Mouse (Mus musculus): ENCODE measurements around the gene Senp6. TPM values are rescaled to one million over a fixed set of nuclear protein-coding genes. Genes with fewer than 3 reads are reported as not detected.
"Not testable (repeated sequence)": the region's sequence is repeated elsewhere in the genome, so short reads cannot be mapped to it uniquely, and the experiment has no call there.

Gene Senp6
- polyA plus RNA-seq, 1 experiment from 2014 or later = 16.6 TPM

DNA sequence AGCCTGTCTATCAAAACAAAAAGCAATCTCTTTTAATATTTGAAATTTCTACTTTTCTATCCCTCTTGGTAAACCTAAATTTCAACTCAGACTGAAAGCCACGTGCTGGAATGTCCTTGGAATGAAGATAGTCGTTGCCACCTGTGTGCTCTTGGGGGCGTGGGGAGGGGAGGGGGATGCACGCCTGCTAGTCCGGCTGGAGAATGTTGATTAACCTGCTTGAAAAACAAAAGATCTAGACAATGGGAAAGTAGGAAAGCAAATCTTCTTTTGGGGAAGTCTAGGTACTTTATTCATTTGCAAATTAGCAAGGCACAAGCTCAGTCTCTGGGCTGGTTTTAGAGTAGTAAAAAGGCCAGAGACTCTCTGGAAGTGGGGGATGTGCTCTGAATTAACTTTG, 17.4 kb upstream of the Senp6 start:
- H3K27ac ChIP-seq; H3K36me3 ChIP-seq; H3K27me3 ChIP-seq; ATAC-seq (ENCODE audit: low read depth); H3K4me2 ChIP-seq; H3K4me3 ChIP-seq (replicated peaks); H3K9ac ChIP-seq; H3K9me3 ChIP-seq (replicated peaks); H3K4me1 ChIP-seq (replicated peaks); DNase-seq: not testable (repeated sequence)
- whole genome bisulfite sequencing (ENCODE audit: insufficient replicate concordance) = 54% methylated on average over 5 of the region's 5 CpGs

DNA sequence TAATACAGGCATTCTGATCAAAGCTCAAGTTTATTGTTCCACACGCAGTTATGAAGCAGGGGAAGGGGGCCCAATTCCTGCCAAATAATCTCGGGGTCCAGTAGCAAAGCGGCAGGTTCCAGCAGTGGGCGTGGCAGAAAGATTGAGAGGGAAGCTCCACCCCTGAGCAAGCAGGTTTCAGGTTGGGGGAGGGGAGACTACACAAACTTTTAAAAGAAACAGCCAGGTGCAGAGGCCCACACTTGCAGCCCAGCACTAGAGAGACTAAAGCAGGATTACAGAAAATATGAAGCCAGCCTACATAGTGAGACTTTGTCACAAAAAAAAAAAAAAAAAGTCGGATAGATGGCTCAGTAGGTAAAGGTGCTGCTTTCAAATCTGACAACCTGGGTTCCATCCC, 13.8 kb upstream of the Senp6 start:
- WGBS (ENCODE audit: insufficient replicate concordance) = 66% methylated on average over 5 of the region's 5 CpGs
- Histone ChIP-seq H3K9me3 (replicated peaks) (no peaks in the 10 kb centered on the region), H3K36me3 (no peaks in the 10 kb centered on the region), H3K4me2 (no peak overlapping the region), H3K27me3 (no peaks in the 10 kb centered on the region), H3K4me1 (replicated peaks) (no peaks in the 10 kb centered on the region), H3K27ac (no peak overlapping the region), H3K4me3 (replicated peaks) (no peak overlapping the region), H3K9ac (no peak overlapping the region)
- DNase-seq (no peak), ATAC-seq (ENCODE audit: low read depth) (no peak)

DNA sequence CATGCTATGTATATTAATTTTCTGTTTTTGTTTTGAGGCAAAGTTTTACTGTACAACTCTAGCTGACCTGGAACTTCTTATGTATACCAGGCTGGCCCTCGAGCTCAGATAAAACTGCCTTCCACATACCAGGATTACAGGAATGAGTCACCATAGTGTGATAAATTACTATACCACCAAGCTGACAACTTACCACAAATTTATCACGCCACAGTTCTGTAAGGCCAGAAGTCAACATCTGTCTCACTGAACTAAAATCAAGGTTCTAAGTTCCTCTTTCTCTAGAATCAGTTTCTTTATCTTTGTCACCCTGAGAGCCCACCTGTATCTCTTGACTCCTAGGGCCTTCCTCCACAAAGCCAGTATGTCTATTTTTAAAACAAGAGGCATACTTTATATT, 9.0 kb upstream of the Senp6 start:
- no peak for ATAC-seq (ENCODE audit: low read depth)
- H3K36me3 ChIP-seq = no peaks in the 10 kb centered on the region

DNA sequence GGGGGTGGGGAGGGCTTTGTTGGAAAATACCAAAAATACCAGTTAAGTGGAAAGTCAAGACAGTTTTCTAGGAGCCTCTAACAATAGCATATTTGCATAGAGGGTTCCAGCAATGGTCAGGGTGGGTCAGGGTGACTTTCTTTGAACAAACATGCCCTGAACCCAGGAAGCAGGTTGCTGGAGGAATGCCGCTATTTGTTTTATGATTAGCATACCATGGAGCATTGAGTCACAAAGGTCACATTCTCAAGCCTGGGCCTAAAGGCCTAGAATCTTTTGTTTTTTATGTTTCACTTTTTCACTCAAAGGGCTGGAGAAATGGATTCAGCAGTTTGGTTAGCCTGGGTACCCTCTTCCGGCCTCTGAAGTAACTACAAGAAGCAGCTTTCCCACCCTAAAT, 1.2 kb upstream of the Senp6 start:
- not testable (repeated sequence) for DNase-seq; ATAC-seq (ENCODE audit: low read depth); H3K27ac ChIP-seq; H3K9ac ChIP-seq; H3K4me2 ChIP-seq; H3K4me3 ChIP-seq (replicated peaks); H3K27me3 ChIP-seq; H3K9me3 ChIP-seq (replicated peaks); H3K36me3 ChIP-seq
- 89% methylated on average over 2 of the region's 2 CpGs for WGBS (ENCODE audit: insufficient replicate concordance)
- H3K4me1 ChIP-seq (replicated peaks) = peaks cover 17% of the 10 kb centered on the region

More for the DNA sequence above, 9.0 kb upstream of the Senp6 start:
- 10% methylated on average over 2 of the region's 2 CpGs for WGBS (ENCODE audit: insufficient replicate concordance)
- no peak for DNase-seq
- no peak overlapping the region for H3K4me2 ChIP-seq
- H3K9me3 ChIP-seq (replicated peaks) = no peaks in the 10 kb centered on the region
- H3K4me1 ChIP-seq (replicated peaks) = no peaks in the 10 kb centered on the region
- no peak overlapping the region for H3K4me3 ChIP-seq (replicated peaks)
- no peak overlapping the region for H3K27ac ChIP-seq
- H3K27me3 ChIP-seq = no peaks in the 10 kb centered on the region
- no peak overlapping the region for H3K9ac ChIP-seq

DNA sequence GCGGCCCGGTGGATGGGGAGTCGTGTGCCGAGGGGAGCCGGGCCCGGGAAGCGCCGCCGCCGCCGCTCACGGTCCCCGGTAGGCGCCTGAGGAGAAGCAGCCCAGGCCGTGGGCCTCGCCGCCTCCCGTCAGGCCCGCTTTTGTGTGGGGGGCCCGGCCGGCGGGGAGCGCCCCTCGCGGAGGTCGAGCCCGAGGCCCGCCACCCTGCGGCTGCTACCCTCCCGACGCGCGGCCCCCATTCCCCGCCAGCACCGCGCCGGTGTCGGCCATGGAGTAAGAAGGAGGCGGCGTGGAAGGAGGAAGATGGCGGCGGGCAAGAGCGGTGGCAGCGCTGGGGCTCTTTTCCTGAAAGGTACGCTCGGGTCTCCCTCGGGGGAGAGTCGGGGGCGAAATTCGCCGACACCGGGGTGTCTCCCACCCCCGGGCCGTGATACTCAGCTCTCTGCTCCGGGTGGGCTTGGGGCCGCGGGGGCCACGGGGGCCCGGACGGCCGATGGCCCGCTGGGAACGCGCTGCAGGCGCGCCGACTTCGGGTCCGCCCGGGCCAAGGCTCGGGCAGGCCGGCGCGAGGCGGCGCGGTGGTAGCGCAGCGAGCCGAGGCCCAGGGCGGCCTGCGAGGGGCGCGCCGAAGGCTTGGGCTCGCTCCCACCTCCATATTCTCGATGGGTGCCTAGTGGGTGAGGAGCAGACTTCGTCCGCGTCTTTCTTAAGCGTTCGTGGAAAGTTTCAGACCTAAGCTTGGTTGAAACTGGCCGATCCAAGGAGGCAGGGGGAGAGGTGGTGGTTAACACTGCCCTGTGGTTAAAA, 721 bp downstream of the Senp6 start:
- ATAC-seq (ENCODE audit: low read depth) (peak; percentile 87), DNase-seq (peak; percentile 54)
- peaks cover 37% of the 10 kb centered on the region for H3K4me1 ChIP-seq (replicated peaks)
- peaks cover 10% of the 10 kb centered on the region; the same call in 1 of the 2 replicates for H3K9me3 ChIP-seq (replicated peaks)
- H3K27me3 ChIP-seq = no peaks in the 10 kb centered on the region
- H3K27ac ChIP-seq = peak overlapping the region; percentile 91
- H3K4me2 ChIP-seq = peak overlapping the region; percentile 81
- peak overlapping the region; percentile 98 for H3K4me3 ChIP-seq (replicated peaks)
- no peaks in the 10 kb centered on the region for H3K36me3 ChIP-seq
- peak overlapping the region; percentile 97 for H3K9ac ChIP-seq
- under 1% methylated on average over 80 of the region's 93 CpGs for whole genome bisulfite sequencing (ENCODE audit: insufficient replicate concordance)

DNA sequence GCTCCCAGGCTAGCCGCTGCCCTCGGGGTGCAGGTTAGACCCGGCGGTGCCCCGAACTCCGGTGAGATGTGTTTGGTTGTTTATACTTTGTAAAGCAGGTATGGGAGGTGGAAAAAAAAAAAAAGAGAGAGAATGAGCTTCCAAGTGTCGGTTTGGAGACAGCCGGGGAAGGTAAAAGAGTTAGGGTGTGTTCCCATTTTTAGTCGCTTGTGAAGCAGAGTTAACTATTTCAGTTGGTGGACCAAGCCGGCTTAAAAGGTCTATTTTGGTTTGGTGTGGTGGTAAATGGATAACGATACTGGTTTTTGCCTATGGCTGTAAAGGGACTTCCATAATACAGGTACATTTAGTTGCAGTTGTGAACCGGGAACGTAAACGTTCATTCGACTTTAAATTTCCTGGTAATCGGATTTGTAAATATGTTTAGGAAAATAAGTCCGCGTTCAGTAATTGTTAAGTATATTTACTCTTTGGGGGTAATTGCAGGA, 1.4 kb downstream of the Senp6 start:
- Histone ChIP-seq H3K27me3 (no peaks in the 10 kb centered on the region), H3K36me3 (no peaks in the 10 kb centered on the region), H3K4me1 (replicated peaks) (peaks cover 43% of the 10 kb centered on the region), H3K27ac (peak overlapping the region; percentile 91), H3K9ac (peak overlapping the region; percentile 97), H3K4me3 (replicated peaks) (peak overlapping the region; percentile 98), H3K4me2 (peak overlapping the region; percentile 81), H3K9me3 (replicated peaks) (peaks cover 10% of the 10 kb centered on the region; the same call in 1 of the 2 replicates)
- under 1% methylated on average over 18 of the region's 18 CpGs for WGBS (ENCODE audit: insufficient replicate concordance)
- ATAC-seq (ENCODE audit: low read depth) (no peak), DNase-seq (no peak)

DNA sequence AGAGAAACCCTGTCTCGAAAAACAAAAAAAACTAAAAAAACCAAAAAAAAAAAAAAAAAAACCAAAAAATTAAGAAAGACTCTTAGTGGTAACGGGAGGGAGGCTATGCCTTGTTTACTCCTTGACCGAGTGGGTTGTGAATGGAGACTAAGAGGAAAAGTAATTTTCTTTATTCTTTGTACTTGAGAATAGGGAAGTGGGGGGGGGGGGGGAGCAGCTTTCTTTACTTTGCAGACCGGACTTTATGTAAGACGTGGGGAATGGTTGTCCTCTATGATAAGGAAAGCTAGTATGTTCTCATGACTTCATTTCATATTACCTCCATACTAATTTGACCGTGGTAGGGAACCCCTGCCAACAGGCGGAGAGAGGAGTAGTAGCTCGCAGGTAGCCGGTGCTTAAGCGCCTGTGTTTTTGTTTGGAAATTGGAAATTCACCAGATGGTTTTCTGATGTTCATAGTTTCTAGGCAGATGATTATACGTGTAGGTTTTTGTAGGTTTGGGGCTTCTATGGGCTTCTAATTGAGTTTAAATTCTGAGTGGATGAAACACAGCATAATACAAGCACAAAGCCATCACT, 2.1 kb downstream of the Senp6 start:
- H3K9me3 ChIP-seq (replicated peaks) = peaks cover 10% of the 10 kb centered on the region; the same call in 1 of the 2 replicates
- H3K4me1 ChIP-seq (replicated peaks) = peaks cover 49% of the 10 kb centered on the region
- H3K27ac ChIP-seq = no peak overlapping the region
- WGBS (ENCODE audit: insufficient replicate concordance) = 15% methylated on average over 11 of the region's 11 CpGs
- no peaks in the 10 kb centered on the region for H3K36me3 ChIP-seq
- no peaks in the 10 kb centered on the region for H3K27me3 ChIP-seq
- peak overlapping the region; percentile 81 for H3K4me2 ChIP-seq
- H3K9ac ChIP-seq = peak overlapping the region; percentile 97
- H3K4me3 ChIP-seq (replicated peaks) = peak overlapping the region; percentile 98
- DNase-seq = no peak
- no peak for ATAC-seq (ENCODE audit: low read depth)

DNA sequence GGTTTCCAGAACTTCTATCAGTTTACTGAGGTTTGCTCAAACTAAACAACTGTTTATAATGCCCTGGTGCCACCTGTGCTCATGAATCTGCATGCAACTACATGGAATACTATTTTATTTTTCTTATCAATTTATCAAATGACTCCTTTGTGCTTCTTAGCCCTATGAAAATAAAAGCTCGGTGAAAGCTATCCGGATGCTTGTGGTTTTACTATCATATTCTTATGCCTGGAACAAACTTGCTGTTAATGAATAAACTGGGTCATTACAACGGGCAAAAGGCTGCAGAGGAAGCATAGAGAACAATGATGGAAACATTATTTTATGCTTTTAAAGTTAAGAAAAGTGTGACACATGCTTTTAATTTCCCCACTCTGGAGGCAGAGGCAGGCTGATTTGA, 3.3 kb downstream of the Senp6 start:
- peaks cover 7% of the 10 kb centered on the region; the same call in 1 of the 2 replicates for H3K9me3 ChIP-seq (replicated peaks)
- H3K9ac ChIP-seq = no peak overlapping the region
- H3K27me3 ChIP-seq = no peaks in the 10 kb centered on the region
- H3K36me3 ChIP-seq = no peaks in the 10 kb centered on the region
- H3K4me1 ChIP-seq (replicated peaks) = peaks cover 59% of the 10 kb centered on the region
- no peak overlapping the region for H3K27ac ChIP-seq
- H3K4me3 ChIP-seq (replicated peaks) = no peak overlapping the region
- ATAC-seq (ENCODE audit: low read depth) (no peak), DNase-seq (no peak)
- peak overlapping the region; percentile 17; the same call in 1 of the 2 replicates for H3K4me2 ChIP-seq
- WGBS (ENCODE audit: insufficient replicate concordance) = 22% methylated on average over 3 of the region's 3 CpGs

DNA sequence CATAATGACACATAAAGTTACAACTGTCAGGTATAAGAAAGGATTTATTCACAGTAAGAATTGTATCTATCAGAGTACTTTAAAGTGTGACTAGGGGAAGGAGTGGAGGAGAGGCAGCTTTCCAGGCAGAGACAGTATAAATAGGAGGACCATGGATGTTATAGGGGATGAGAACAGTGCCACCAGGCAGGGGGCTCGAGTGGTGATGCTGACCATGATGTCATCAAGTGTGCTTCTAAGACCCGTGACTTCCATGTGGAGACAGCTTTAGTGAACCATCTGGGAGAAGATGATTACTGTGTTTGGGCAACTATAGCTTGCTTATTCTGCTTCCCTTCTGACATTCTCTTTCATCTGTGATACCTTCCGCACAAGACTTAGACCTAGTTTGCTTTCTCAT, 4.9 kb downstream of the Senp6 start:
- ATAC-seq (ENCODE audit: low read depth) (no peak), DNase-seq (no peak)
- Histone ChIP-seq H3K27me3 (no peaks in the 10 kb centered on the region), H3K27ac (no peak overlapping the region), H3K9me3 (replicated peaks) (no peaks in the 10 kb centered on the region), H3K36me3 (no peaks in the 10 kb centered on the region), H3K4me1 (replicated peaks) (peaks cover 68% of the 10 kb centered on the region), H3K4me2 (no peak overlapping the region), H3K4me3 (replicated peaks) (no peak overlapping the region), H3K9ac (no peak overlapping the region)
- 44% methylated on average over 3 of the region's 3 CpGs for WGBS (ENCODE audit: insufficient replicate concordance)

DNA sequence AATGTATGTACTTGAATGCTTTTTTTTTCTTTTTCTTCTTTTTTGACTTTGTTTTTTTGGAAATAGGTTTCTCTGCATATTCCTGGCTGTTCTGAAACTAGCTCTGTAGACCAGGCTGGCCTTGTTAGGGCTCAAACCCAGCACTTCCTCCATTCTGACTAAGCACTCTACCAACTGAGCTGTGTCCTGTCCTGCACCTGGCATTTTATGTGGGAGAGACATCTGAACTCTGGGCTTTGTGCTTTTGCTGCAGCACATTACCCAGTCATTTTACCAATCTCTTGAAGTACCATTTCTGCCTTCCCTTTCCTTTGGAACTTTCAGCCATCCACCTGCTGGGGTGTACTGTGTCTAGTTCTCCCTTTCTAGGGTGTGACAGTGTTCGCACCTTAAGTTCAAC, 7.4 kb downstream of the Senp6 start:
- Histone ChIP-seq H3K36me3 (no peaks in the 10 kb centered on the region), H3K4me2 (no peak overlapping the region), H3K9me3 (replicated peaks) (no peaks in the 10 kb centered on the region), H3K27me3 (no peaks in the 10 kb centered on the region), H3K4me3 (replicated peaks) (no peak overlapping the region), H3K9ac (no peak overlapping the region), H3K27ac (no peak overlapping the region), H3K4me1 (replicated peaks) (peaks cover 72% of the 10 kb centered on the region)
- DNase-seq (no peak), ATAC-seq (ENCODE audit: low read depth) (no peak)
- WGBS (ENCODE audit: insufficient replicate concordance) = 52% methylated on average over 1 of the region's 1 CpGs

DNA sequence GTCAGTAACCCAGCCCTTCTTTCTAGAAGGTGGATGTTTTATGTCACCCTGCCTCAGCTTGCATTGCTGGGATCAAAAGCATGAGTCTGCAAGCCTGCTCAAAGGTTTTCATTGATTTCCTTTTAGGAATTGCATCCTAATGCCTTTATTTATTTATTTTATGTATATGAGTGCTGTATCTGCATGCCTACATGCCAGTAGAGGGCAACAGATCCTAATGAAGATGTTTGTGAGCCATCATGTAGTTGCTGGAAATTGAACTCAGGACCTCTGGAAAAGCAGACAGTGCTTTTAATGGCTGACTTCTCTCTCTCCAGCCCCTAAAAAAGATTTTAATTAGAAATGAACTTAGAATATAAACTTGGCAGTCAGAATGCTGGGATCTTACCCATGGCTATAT, 8.2 kb downstream of the Senp6 start:
- ATAC-seq (ENCODE audit: low read depth) = no peak
- H3K9ac ChIP-seq = no peak overlapping the region
- no peaks in the 10 kb centered on the region for H3K9me3 ChIP-seq (replicated peaks)
- H3K27me3 ChIP-seq = no peaks in the 10 kb centered on the region
- H3K27ac ChIP-seq = no peak overlapping the region
- peaks cover 66% of the 10 kb centered on the region for H3K4me1 ChIP-seq (replicated peaks)
- no peaks in the 10 kb centered on the region for H3K36me3 ChIP-seq
- no peak overlapping the region for H3K4me2 ChIP-seq
- no peak overlapping the region for H3K4me3 ChIP-seq (replicated peaks)
- DNase-seq = no peak

DNA sequence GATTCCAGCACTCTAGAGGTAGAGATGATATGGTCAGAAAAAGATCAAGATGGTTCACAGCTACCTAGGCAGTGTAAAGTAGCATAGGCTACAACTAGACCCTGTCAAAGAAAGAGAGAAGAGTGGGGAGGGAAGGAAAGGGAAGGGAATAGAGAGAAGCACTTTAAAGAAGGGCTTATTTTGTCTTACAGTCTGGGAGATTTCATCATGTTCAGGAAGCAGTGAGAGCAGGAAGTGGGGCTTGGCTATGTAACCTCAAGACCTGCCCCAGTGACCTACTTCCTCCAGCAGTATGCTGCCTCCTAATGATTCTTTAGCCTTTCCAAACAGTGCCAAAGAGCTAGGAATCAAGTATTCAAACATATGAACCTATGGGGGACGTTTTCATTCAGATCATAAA, 14.2 kb downstream of the Senp6 start:
- no peak for DNase-seq
- H3K4me1 ChIP-seq (replicated peaks) = peaks cover 65% of the 10 kb centered on the region
- WGBS (ENCODE audit: insufficient replicate concordance) = 39% methylated on average over 1 of the region's 1 CpGs

More for the DNA sequence above, 14.2 kb downstream of the Senp6 start:
- Histone ChIP-seq H3K9ac (no peak overlapping the region), H3K27ac (no peak overlapping the region), H3K27me3 (no peaks in the 10 kb centered on the region), H3K9me3 (replicated peaks) (no peaks in the 10 kb centered on the region), H3K36me3 (no peaks in the 10 kb centered on the region), H3K4me3 (replicated peaks) (no peak overlapping the region), H3K4me2 (no peak overlapping the region)
- no peak for ATAC-seq (ENCODE audit: low read depth)
